Mouse (Mus musculus) 3T3-L1 (cell line): ENCODE data around the gene Nfx1.

Experiments used
- DNase-seq: peaks from one replicate; pipeline ENCODE4 v3.0.0-alpha.2; 2015; ENCODE audit warnings: low read depth, low spot score

Gene Nfx1

GRCm38 (mm10) chr4:41046254-41046795 is 75.6 kb downstream of the Nfx1 start:
- no peak for DNase-seq

DNA sequence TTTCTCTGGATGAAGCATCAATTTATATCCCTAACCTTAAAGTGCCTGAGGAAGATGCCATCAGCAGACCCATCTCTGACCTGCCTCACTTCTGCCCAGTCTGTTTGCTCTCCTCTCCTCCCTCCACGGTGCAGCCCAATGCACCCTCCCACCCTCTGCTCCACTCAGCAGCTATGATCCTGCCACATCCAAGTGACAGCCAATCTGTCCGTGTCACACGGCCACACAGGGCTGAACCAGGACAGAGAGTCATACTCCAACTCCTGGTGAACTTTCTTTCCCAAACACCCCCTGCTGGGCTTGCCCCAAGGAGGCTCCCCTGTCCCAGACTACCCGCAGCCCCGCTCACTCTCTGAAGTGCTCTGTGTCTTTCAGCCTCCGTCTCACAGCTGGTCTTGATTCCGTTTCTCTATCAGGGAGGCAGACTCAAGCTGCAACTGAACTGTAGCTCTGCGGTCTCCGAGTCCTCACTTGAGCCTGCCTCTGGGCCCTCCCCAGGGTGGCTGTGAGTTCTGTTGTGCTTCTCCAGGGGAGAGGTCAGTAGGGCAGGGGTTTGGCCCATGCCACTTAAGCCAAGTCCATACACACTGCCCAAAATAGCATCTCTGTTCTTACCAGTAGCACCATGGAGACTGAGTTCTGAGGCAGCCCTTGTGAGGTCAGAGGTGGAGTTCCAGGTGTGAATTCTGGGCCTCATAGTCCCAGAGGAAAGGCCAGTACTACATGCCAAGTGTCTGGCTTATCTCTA is 77.0 kb downstream of the Nfx1 start, which contains the start of gene Aqp7:
Aqp7 (minus strand) TSS at position 616 of the 748 bp plus-strand sequence.
- no peak for DNase-seq

DNA sequence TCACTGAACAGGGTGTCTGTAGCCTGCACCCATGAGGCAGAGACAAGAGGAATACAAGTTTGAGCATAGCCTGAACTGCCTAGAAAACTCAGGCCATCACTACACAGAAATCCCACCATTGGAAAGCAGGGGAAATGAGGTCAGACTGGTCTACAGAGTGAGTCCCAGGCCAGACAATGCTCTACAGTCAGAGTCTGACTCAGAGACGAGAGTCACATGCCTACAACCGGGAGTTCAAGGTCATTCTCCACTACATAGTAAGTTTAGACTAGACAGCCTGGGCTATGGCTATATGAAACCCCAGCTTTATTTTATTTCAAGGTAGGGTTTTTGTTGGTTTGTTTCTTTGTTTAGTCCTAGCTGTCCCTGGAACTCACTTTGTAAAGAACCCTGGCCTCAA is 78.2 kb downstream of the Nfx1 start:
- peak; percentile 59 for DNase-seq

DNA sequence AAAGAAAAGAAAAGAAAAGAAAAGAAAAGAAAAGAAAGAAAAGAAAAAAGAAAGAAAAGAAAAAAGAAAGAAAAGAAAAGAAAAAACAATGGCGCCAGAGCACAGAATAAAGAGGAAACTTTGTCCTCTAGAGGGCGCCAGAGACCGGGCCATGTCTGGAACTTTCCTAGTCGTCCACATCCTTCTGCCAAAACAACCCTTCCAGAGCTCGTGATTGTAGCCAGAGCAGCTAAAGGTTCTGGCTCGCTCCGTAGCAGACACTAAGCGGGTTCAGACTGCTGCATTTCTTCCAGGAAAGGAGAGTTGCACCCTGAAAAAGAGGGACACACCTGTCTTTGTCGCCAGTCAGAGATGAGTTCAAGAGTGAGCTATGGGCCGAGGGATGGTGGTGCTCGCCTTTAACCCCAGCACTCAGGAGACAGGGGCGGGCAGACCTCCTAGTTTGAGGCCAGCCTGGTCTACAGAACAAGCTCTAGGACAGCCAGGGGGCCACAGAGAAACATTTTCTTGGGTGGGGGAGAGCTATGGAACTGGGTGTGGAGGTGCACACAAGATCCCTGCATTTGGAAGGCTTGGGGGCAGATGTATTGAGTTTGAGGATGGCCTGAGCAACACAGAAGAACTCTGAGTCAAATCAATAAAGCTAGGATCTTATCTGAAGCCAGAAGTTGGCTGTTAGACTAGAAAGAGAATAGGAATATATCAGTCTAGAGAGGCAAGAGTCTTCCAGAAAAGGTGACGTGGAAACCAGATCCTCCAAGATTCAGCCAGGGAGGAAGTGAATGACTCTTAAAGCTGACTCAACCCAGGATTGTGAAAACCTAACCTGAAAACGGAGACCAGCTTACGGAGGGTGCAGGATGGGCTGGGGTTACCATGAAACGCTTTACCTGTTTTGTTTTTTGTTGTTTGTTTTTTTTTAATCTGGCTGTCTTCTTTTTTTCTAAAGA is 80.3 kb downstream of the Nfx1 start:
- DNase-seq: peak; percentile 96

GRCm38 (mm10) chr4:41051781-41052180 is 81.1 kb downstream of the Nfx1 start:
- DNase-seq: peak; percentile 38

DNA sequence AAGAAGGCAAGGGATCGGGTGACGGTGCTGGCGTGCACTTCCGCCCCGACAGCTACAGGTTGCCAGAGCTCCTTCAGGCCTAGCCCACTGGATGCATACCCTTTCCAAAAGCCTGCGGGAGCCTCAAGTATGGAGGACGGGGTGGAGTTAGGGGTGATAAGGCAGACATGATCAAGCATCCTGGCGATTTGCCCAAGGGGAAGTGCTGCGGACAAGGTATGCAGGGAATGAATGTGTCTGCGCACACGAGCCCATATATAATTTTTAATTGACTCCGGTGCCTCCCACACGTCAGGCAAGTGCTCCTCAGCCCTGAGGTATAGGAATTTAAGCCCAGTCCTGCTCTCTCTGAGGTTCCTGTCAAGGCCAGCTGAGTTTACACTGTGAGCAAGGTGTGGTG is 84.4 kb downstream of the Nfx1 start:
- DNase-seq: no peak

- DNase-seq: no peak
Measured at GRCm38 (mm10) chr4:41056253-41056652, 85.5 kb downstream of the Nfx1 start.

DNA sequence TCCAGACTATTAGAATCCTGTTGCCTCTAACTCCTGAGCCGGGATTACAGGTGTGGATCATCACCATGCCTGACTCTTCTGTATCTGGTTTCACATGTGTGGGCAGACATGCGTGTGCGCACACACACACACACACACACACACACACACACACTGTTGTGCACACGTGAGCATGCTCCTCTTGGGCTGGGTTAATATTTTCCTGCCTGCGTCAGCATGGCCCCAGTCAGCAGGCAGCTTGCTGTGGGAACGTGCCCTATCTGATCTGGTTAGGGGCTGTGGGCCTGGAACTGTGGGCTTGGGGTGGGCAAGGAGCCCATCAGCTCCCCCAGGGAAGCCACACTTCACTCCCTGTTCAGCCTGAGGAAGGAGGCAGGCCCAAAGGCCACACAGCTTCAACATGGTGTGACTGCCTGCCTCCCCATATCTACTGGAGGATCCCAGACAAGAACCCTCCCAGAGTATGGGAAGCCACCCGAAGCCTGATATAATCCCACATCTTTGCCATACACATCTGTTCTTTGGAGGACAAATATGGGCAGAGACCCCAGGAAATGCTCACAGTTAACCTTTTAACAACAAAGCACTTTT is 86.1 kb downstream of the Nfx1 start:
- DNase-seq: no peak

DNA sequence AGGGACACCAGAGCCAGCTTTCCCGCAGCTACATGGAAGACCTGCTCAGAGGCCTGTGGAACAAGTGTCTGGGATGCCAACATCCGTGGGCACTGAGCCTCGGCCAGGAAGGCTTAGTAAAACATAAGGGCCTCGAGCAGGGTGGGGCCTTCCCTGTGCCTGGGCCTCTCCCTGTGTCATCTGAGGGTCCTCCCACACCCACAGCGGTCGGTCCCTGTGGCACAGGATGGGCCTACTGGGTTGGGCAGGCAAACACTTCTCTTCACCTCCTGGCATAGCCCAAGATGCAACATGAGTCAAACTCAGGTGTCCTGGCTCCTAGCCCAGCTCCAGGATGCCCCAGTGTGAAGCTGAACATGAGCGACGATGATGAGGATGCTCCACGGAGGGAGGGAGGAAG is 86.7 kb downstream of the Nfx1 start:
- DNase-seq: no peak

GRCm38 (mm10) chr4:41063351-41063750 is 92.6 kb downstream of the Nfx1 start:
- DNase-seq: no peak

GRCm38 (mm10) chr4:41063894-41064673 is 93.4 kb downstream of the Nfx1 start:
- DNase-seq: no peak

- DNase-seq: no peak
Measured at GRCm38 (mm10) chr4:41065196-41065595, 94.5 kb downstream of the Nfx1 start.

GRCm38 (mm10) chr4:41071500-41072429 is 101.1 kb downstream of the Nfx1 start:
- DNase-seq: no peak

DNA sequence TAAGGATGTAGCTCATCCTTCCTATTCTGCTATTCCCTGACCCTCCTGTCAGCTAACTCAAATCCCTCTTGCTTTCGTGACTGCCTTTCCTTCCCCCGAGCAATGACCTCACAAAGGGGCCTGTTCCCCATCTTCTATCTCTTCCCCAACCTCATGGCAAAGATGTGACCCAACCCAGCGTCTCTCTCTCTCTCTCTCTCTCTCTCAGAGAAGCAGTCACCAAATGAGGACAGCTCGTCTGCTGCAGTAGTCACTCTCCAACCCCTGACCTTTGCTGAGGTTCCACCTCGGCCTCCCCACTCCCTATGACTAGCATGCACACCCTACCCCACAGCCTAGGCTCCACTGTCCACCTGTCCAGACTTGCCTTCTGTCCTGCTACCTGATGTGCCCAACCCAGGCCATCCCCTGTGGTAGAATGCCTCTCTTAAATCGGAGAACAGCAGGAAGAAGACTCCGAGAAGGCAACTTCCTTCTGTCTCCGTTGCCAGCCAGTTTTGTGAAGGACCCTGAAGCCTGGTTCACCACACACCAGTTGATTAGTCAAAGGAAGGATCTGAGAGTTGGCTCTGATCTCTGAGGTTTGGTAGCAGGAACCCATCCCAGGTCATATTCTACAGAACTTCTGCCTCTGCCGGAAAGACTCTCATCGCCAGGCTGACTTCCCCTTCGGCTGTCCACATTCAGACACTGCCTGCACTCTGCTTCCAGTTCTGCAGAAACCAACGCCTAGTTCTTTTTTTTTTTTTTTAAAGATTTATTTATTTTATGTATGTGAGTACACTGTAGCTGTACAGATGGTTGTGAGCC is 102.5 kb downstream of the Nfx1 start:
- DNase-seq: no peak

GRCm38 (mm10) chr4:41074461-41074860 is 103.8 kb downstream of the Nfx1 start:
- no peak for DNase-seq
